Mouse (Mus musculus) megakaryocyte progenitor cell, adult 5-6 weeks (primary cell): ENCODE measurements at regions not wholly inside any gene's neighbourhood (a gene's known extent, or its start where the extent isn't known, plus 50 kb on each side); places are given as distances from the start of the nearest gene placed in this dataset.
A peak's percentile ranks its signal among the peaks of the same experiment; 100 is the strongest.

Source experiments
- ATAC-seq: replicated peaks from 2 replicates; pipeline ENCODE4 v1.8.0; 2016; ENCODE audit warnings: mild to moderate bottlenecking, moderate TSS enrichment, inconsistent platforms; ENCODE audit not compliant: poor library complexity

DNA sequence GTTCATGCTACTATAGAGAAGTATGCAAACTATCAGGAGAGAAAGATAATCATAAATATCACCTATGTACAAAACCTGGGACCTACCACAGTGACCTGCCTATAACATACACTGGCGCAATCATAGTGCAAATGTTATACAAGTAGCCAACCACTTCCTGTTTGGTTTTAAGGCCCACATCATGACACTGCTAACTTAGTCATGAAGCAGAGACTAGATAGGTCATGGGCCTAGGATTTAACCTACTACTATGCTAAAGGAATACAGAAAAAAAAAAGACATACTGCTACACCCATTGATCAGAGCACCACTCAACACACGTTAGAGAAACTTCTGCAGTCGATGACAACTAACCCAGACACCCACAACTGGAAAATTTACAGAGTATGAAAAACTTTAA, 498.6 kb upstream of the Acvr2a start:
- peak; percentile 72 for ATAC-seq

DNA sequence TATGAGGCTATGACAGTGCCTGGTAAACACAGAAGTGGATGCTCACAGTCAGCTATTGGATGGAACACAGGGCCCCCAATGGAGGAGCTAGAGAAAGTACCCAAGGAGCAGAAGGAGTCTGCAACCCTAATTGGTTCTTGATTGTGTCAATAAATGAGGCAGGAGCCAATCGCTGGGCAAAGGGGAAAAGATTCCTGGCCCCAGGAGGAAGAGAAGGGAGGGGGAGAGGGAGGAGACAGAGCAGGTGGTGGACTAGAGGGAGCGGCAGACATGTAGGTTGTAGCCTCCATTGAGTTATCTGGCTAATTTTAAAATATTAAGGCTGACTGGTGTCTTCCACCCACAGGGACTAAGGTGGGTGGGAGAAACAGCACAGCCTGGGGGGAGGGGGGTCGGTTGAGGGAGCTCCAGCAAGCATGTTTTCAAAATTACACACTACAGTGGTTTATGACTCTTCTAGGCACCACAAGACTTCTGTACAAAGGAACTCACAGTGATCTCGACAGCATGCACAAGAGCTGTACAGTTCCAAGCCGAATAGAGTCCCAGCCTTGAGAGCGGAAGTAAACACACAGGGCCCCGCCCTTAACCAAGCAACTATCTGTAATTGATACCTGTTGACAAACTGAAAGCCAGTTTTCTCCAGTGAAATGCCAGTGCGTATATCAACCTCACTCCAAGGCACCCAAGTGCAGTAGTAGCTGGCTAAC, 497.6 kb upstream of the Acvr2a start:
- ATAC-seq, result no peak

DNA sequence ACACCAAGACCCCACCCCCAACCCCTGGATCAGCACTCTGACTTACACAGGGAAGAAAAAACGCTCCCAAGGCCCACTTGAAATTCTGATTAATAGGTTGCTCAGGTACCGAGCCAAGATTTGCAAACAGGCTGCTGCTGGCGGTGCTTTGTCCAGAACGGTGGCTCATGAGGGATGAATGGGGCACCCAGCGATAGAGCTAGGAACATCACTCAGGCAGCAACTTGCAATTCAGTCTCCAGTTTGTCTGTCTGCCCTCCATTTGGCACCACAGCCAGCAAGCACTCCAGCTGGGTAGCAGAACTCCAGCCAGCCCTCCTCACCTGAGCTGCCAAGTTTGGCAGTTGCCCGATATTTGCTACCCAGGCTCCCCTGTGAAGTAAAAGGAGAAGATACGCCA, 496.1 kb upstream of the Acvr2a start:
- no peak for ATAC-seq

DNA sequence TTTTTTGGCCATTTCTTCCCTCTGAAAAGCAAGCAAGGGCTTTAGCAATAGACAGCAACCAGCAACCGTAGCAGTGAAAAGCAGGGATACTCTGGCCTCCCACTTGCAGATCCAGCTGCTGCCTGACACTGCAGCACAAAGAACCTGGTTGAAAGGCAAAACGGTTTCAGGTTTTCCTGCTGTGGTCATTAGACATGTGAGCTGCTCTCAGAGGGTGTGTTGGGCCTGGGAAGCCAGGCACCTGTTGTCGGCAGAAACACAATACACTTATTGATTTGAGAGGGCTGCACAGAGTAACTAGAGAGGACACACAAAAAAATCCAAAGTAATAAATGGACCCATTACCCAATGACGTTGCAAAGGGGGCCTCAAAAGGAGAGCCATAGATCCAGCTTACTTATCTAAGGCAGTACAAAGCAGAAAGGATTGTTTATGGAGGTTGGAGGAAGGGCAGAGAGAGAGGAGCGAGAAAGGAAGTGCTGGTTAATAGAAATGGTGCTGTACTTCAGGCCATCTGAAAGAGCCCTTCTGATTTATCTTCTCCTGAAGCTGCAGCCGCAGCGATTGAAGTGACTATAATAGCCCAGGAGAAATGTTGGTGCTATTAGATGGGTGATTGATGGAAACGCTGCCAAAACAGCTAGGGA, 495.4 kb upstream of the Acvr2a start:
- no peak for ATAC-seq

DNA sequence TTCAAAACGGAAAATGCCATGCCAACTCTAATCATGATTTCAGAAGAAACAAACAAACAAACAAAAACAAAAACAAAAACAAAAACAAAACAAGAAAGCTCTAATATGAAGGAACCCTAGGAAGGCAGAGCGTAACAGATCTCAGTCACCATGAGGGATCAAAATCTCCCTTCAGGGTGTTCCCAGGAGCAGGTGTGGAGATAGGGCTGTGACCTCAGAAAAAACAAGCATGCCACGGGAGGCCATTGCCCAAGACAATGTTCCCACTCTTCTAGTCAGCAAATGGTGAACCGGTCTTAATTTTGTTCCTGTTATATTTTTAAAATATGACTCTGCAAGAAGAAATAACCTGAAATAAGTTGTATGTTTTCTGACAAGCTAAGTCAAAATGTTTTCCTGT, 492.4 kb upstream of the Acvr2a start:
- no peak for ATAC-seq

DNA sequence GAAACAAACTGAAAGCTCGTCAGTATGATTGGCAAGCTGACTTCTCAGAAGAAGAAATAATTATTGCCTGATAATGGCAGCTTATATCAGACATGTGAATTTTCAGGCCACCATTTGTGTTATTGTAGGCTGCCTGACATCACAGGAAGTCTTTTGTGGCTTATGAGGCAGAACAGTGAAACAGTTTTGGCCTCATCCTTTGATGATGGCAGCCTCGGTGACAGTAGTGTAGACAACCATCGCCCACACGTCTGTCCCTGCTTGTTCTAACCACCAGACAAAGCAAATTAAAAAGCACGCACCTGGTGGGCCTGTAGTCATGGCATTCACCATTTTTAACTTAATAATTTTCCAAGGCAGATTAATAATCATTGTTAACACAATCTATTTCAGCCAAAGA, 491.6 kb upstream of the Acvr2a start:
- no peak for ATAC-seq

DNA sequence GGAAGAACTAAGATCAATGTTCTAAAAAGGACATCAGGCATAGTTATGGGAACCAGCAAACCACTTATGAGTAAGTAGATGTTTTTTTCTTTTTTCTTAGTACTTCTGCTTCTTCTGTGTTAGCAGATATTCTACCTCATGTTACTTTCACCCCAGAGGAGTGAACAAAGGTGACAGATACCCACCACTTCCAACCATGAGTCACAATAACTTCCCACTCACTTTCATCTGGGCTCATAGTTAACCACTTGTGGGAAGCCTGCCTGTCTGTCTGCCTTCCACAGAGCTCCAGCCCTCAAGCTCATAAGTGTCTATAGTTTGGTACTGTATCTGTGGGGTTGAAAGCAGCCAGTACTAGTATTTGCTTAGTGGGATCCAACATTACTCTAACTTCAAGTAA, 485.7 kb upstream of the Acvr2a start:
- no peak for ATAC-seq

DNA sequence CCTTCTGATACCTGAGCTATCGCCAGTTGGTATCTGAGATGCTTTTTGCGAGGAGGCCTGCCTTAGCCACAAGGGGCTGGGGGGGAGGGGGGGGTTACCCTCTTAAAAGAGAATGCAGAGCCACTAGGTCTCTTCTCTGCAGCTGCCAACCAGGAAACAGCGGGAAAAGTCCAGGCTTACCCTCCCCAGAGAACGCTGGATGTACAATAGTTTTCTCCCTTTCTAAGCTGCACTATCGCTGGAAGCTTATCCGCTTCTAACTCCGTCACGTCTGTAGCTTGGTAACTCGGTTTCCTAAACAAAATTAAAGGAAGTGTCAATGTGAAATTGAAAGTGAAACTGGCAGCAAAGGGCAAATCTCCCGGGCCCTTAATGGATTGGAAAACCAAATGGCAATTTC, 481.1 kb upstream of the Acvr2a start:
- ATAC-seq, result peak; percentile 90

DNA sequence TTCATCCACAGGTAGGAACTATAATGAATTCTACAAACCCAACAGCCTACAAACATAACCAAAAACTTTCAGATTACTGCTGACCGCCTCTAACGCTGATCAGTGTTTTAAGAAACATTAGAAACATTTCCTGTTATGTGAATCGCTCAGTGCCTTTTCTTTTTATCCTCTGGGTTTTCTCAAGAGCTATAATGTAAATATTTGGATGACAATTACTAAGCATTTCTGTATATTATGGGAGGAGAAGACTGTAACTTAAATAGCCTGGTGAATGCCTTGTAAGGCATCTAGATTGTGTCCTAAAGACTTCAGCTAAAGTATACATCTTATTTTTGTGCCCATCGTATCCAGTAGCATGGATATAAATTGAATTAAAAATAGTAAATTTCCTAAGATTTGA, 465.9 kb upstream of the Acvr2a start:
- ATAC-seq, result no peak

DNA sequence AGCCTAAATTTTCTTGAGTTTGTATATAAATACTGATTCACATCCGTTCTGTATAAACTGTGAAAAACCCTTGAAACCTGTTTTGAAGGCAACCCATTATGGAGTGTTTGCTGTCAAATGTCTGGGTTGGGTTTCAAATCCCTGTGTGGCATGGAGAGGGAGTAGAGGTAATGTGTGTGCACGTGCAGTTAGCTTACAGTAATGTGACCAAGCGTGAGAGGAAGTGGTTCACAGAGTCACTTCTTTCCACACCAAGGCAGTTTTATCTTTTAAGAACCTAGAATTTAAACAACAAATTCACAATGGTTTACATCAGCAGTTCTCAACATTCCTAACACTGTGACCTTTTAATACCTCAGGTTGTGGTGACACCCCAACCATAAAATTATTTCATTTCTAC, 464.1 kb upstream of the Acvr2a start:
- peak; percentile 55; the same call in 1 of the 2 replicates for ATAC-seq

DNA sequence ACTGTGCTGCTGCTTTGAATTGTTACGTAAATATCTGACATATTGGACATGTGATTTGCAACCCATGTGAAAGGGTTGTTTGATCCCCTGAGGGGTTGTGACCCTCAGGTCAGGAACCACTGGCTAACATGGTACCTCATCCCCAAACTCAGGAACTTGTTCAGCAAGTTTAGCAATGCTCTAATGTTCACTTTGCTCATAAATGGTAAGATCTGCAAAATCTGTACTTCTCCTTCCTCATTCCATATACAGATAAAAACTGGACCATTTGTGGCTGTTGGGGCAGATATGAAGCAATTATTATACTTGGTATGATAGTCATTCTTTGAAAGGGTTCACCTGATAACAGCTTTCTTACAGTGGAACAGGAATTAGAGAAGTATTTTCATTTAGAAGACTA, 463.7 kb upstream of the Acvr2a start:
- peak; percentile 50 for ATAC-seq

DNA sequence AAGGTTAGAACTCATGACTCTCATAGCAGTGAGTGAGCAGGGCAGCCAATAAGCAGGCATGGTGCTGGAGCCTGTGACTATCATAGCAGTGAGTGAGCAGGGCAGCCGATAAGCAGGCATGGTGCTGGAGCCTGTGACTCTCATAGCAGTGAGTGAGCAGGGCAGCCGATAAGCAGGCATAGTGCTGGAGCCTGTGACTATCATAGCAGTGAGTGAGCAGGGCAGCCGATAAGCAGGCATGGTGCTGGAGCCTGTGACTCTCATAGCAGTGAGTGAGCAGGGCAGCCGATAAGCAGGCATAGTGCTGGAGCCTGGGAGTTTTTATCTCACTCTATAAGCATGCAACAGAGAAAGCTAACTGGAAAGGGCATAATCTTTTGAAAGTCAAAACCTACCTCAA, 442.3 kb upstream of the Acvr2a start:
- peak; percentile 82 for ATAC-seq

DNA sequence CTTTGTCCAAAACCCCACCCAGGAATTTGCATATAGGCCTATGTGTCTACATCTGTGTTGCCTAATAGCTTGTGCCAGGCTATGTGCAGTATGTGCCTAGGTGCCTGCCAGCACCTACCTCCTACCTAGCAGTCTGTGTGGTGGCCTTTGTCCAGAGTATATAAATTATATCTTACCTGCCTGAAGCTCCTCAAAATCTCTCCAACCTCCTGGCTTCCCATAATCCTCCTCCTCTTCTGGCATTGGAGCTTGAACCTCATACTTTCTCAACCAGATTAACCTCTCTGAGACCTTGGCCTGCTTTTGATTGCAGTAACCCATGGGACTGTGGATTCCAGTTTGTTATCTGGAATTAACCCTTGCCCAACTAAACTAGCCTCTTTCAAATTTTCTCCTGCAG, 440.8 kb upstream of the Acvr2a start:
- no peak for ATAC-seq

DNA sequence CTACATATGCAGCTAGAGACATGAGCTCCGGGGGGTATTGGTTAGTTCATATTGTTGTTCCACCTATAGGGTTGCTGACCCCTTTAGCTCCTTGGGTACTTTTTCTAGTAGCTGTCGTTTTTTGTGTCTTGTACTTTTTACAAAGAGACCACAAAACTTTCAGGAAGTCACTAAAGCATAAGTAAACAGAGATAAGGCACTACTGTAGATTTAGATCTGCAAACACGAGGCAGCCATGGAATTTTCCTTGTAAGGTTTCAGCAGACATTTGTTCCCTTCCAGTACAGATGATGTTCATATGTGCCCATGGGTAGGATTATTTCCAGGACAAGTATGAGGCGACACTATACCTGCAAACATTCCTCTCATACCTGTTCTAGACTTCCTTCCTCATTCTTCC, 439.6 kb upstream of the Acvr2a start:
- ATAC-seq, result no peak

DNA sequence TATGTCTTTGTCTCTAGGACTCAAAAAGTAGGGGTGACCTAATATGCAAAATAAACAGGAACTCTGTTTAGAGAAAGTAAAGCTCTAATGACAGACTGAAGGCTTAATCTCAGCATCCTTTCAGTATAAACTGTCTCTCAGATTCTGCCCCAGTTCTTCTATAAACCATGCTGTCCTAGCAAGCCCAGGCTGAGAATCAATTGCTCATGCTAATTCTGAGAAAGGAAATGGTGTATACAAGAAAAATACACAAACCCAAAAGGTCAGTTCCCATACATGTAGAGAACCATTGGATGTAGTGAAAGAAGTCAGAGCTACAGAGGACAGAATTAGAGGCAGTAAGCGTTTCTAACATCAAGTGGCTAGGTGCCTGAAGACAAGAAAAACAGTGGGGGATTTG, 435.7 kb upstream of the Acvr2a start:
- ATAC-seq, result no peak

DNA sequence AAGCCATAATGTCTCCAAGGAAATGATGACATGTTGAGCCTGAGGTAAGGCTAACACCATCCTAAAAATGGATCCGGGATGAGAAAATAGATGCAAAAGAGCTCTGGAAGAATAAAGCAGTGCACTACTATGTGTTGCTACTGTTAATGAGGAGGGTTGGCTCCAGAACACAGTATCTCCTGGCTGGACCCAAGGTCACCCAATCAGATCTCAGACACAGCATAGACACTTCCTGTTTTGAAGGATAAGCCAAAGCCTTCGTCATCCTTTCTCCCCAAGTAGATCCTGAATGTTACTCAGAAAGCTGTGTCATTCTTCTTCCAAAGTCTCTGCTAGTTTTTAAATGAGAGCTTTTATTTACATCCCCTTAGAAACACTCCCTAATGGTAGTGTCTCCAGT, 435.2 kb upstream of the Acvr2a start:
- ATAC-seq, result peak; percentile 43; the same call in 1 of the 2 replicates

DNA sequence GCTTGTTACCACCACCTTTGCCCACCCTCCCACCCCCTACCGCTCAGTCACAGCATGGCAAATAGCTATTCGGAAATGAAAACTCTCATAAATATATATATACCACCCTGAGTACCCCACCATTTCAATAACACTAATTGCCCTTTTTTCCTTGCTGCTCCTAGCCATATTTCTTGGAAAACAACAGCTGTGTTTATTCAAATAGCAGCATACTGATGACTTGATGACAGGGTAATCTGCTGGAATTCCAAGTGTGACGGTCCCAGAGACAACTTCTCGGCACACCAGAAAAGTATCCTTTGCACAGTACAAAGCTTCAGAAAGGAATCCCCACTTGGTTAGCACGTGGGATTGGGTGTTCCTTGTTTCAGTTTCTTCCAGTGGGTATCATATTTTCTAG, 433.8 kb upstream of the Acvr2a start:
- ATAC-seq, result no peak

DNA sequence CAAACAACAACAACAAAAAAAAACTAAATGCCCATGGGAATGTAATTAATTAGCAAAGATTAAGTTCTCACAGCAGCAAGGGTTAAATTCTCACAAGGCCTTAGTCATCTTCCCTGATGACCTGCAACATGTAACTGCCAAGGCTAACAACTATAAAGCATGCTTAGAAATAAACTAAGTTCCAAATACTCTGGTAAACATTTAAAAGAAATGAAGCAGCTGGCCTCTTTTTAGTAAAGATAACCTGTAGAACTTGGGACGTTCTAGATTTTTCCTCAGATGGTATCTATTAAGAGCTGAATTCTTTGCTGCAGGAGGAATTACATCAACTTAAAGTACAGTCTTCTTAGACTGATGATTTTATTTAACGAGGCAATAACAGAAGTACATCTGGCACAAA, 433.1 kb upstream of the Acvr2a start:
- ATAC-seq, result no peak

DNA sequence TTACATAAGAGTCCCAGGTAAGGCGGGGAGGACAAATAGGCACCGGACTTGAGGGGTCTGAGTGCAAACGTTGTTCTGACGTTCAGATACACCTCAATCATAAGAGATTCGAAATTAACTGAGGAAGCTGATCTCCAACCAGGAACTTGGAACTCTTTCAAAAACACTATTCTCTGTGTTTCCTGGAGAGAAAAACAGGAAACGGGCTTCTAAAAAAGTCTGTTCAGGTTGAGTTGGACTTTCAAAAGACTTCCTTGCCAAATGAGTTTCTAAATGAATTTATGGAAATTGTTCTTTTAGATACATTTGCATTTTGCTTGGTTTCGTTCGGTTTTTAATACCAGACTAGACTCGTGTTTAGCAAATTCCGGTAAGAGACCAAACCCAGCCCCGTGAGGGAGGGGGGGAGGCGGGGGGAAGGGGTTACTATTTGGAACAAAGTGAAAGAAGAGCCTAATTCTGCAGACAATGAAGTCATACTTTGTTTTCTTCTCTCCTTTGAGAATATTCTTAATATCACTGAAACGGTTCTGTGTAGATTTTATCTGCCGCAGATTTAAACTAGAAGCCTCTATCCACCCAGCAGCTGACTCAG, 432.3 kb upstream of the Acvr2a start:
- peak; percentile 57 for ATAC-seq

DNA sequence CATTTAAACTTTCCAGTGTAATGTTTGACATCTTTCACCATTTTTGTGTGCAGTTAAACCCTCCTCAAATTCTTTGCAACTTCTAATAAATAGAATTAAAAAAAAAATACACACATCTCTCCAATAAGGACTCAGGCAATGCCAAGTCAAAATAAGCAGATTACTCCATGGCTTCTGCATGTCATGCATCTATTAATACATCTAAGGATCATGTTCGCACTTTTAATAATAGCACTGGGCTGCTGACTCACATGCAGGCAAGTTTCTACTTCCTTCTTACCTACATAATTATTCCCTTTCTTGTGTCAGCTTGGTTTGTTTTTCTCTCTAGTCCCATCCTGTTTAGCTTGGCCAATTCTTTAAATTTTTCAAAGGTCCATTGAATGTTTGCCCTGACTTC, 415.4 kb upstream of the Acvr2a start:
- no peak for ATAC-seq

DNA sequence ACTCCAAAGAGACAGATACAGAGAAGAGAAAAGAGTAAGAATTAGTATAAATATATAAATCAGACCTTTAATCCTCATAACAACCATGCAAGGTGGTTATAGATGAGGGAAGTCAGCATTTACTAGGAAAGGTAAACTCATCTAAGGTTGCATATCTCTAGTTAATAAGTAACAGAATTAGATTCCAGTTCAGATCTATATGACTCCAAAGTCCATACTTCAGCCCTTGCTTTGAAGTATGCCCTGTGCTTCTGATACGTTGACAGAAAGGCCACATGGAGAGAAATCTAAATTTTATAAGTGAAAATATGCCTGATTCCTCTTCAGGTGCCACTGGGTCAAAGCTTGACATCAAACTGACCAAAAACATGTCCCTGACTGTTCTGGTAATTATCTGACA, 414.7 kb upstream of the Acvr2a start:
- no peak for ATAC-seq

DNA sequence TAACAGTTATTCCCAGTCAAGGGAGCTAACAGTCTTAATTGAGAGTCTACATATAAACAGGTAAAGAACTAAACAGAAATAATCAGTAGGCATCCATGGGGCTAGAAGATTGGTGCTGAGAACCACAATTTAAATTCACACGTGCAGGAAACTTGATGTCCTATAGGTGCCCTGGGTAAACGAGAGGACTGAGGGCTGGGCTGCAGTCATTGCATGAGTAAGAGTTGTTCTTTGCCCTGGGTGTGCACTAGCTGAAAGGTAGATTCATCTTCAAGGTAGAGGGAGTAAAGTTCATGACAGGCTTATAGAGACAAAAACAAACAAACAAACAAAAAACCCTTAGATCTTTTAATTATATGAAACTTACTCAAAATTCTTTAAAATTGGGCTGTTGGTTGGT, 411.1 kb upstream of the Acvr2a start:
- ATAC-seq, result no peak

DNA sequence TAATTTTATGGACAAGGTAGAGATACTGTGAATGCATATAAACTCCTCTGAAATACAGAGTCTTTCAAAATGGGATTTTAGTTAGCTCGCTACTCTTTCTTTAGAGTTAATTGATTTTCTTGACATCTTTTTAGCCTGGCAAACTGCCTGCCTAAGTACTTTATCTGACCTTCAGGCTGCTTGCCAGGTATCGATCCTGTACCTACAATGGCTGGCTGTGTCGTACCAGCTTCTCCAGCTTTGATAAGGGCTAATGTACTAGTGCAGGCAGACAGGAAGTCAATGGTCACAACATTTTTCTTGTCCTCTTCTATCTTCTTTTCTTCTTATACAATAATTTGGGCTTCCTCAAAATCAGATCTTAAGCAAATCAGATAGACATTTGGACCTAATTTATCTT, 409.4 kb upstream of the Acvr2a start:
- ATAC-seq, result no peak
